Mouse (Mus musculus) heart, postnatal 0 days (tissue): ENCODE data around the gene Trpv4. TPM values are rescaled to one million over a fixed set of nuclear protein-coding genes. Genes with fewer than 3 reads are reported as not detected.
A peak's percentile ranks its signal among the peaks of the same experiment; 100 is the strongest.

ENCODE experiments used
- ATAC-seq: fragments of 200-750 bp; cut with Nextera tagmentation; 2 replicates; pipeline ENCODE4 v1.8.0; 2017; ENCODE audit warnings: low read depth, moderate number of reproducible peaks, moderate library complexity; ENCODE audit not compliant: insufficient read depth
- DNase-seq: peaks from one replicate; pipeline ENCODE4 v3.0.0-alpha.2; 2016; ENCODE audit warnings: low spot score
- H3K27ac ChIP-seq: fragments of 300-500 bp; sonication (generic); 2 replicates; pipeline ENCODE4 v1.5.1; 2014; ENCODE audit warnings: low read depth, mild to moderate bottlenecking
- H3K27me3 ChIP-seq: fragments of 300-500 bp; sonication (generic); 2 replicates; pipeline ENCODE4 v1.6.1; 2014; ENCODE audit warnings: low read length, mixed read lengths; ENCODE audit not compliant: control insufficient read depth, insufficient read depth
- H3K36me3 ChIP-seq: fragments of 300-500 bp; sonication (generic); replicated peaks from 2 replicates; pipeline ENCODE4 v1.6.1; 2014; ENCODE audit warnings: low read length, mixed read lengths; ENCODE audit not compliant: control insufficient read depth, insufficient read depth
- H3K4me1 ChIP-seq: fragments of 300-500 bp; sonication (generic); 2 replicates; pipeline ENCODE4 v1.6.1; 2014; ENCODE audit warnings: antibody characterized with exemption; ENCODE audit not compliant: control insufficient read depth, insufficient read depth
- H3K4me2 ChIP-seq: fragments of 300-500 bp; sonication (generic); 2 replicates; pipeline ENCODE4 v1.6.1; 2014; ENCODE audit warnings: low read depth, mild to moderate bottlenecking, low read length, moderate library complexity
- H3K4me3 ChIP-seq: fragments of 300-500 bp; sonication (generic); 2 replicates; pipeline ENCODE4 v1.5.1; 2014; ENCODE audit warnings: low read depth, low read length
- H3K9ac ChIP-seq: fragments of 300-500 bp; sonication (generic); replicated peaks from 2 replicates; pipeline ENCODE4 v1.6.1; 2014; ENCODE audit warnings: low read depth, low read length, mixed read lengths
- H3K9me3 ChIP-seq: fragments of 300-500 bp; sonication (generic); replicated peaks from 2 replicates; pipeline ENCODE4 v1.6.1; 2016; ENCODE audit warnings: low read length; ENCODE audit not compliant: control insufficient read depth
- CTCF ChIP-seq: IDR thresholded peaks from 2 replicates; pipeline ENCODE4 v1.5.1; 2016; ENCODE audit warnings: antibody characterized with exemption, control low read depth, low read depth
- EP300 ChIP-seq: IDR thresholded peaks from 2 replicates; pipeline ENCODE4 v1.6.1; 2016; ENCODE audit warnings: antibody characterized with exemption, low read depth
- WGBS: fragments of 180-500 bp; shearing (Covaris S2); extraction: QIAGEN DNeasy Blood & Tissue Kit; methylation state at CpG from one replicate; pipeline ENCODE4 v1.1.7; 2014; 5-methylcytosine and 5-hydroxymethylcytosine counted together
- polyA plus RNA-seq: library from polyadenylated mRNA; unstranded; fragments of >200 nt; fragmentation: Nextera tagmentation; extraction: Ambion mirVana; gene quantifications from 2 replicates; pipeline ENCODE4 v1.2.1, GENCODE M21; 2015
- total RNA-seq: library from RNA; depleted of rRNA; stranded (reverse); fragments of >200 nt; gene quantifications from 2 replicates; pipeline ENCODE4 v1.2.3, GENCODE M21; 2014; ENCODE audit warnings: low replicate concordance

Trpv4 gene
- total and polyA plus RNA-seq, 2 experiments from 2014 or later, result 0.87 to 2.3 TPM

DNA sequence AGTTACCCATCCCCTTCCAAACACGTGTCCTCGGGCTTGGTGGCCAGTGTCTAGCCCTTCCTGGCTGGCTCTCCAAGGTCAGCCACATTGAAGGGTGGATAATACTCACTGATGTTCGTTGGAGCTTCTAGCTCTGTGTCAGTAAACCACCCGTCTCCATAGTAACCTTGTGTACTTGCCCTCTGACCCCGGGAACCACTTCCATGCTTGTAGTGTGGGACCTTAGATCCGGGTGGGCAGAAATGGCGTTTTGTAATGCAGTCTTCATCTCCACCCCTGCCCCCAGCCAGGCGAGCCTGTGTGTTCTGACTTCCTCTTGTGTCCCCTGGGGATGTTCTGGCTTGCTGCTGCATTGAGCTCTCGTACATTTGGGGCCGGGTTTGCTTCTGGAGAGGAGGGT lies 61.6 kb downstream of the Trpv4 start:
- H3K4me3 ChIP-seq, result no peak overlapping the region
- H3K4me2 ChIP-seq, result peak overlapping the region; percentile 26; the same call in 1 of the 2 replicates
- no peaks in the 10 kb centered on the region for H3K36me3 ChIP-seq
- H3K27me3 ChIP-seq, result peaks cover 5% of the 10 kb centered on the region; the same call in 1 of the 2 replicates
- peak overlapping the region; percentile 61; the same call in 1 of the 2 replicates for H3K27ac ChIP-seq
- peak; percentile 47; the same call in 1 of the 2 replicates for ATAC-seq
- no peak for DNase-seq
- H3K4me1 ChIP-seq, result peaks cover 31% of the 10 kb centered on the region
- H3K9me3 ChIP-seq, result no peaks in the 10 kb centered on the region
- 27% methylated on average over 10 of the region's 10 CpGs for WGBS
- TF ChIP-seq CTCF (no peak), EP300 (no peak)
- no peak overlapping the region for H3K9ac ChIP-seq

DNA sequence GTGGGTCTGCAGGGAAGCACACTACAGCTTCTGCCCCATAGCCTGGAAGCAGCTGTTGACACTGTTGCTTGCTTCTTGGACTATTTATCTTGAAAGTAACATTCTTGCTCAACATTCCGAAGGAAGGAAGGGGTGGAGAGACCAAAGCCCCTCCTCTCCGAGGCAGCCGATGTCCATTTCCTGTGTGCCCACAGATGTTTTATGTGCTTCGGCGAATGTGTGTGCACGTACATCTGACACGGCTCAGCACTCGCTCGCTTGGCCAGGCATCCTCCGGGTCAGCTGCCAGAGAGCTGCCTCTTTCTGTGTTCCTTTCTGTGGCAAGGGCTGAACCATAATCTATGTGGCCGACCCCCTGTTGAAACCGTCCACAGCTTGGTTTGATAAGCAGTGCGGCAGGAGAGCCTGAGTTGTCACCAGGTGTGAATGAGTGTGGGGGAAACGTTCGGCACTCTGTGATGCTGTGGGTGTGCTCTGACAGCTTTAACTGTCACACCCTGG lies 63.4 kb downstream of the Trpv4 start:
- Histone ChIP-seq H3K4me2 (peak overlapping the region; percentile 52), H3K9ac (no peak overlapping the region), H3K36me3 (no peaks in the 10 kb centered on the region), H3K9me3 (no peaks in the 10 kb centered on the region), H3K27me3 (peaks cover 8% of the 10 kb centered on the region; the same call in 1 of the 2 replicates), H3K4me3 (no peak overlapping the region), H3K4me1 (peaks cover 41% of the 10 kb centered on the region), H3K27ac (peak overlapping the region; percentile 83)
- 15% methylated on average over 15 of the region's 15 CpGs for WGBS
- ATAC-seq, result peak; percentile 59
- TF ChIP-seq CTCF, result no peak
- TF ChIP-seq EP300, result no peak
- DNase-seq, result peak; percentile 71

DNA sequence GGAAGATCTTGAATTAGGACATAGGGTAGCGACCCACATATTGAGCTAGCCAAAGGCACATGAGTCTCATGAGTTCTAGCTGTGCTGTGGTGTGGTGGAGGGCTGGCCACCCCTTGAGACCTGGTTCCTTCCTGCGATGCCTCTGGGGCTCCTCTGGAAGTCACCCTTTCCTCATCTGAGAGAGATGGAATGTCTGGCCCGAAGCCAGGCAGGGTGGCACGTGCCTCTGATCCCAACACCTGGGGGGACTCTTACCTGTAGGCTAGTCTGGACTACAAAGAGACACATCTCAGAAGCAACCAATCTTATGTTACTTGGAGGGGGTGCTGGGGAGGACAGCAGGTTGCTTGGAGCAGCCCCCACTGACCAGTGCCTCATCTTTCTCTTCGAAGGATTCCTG lies 64.3 kb downstream of the Trpv4 start:
- peak overlapping the region; percentile 52 for H3K4me2 ChIP-seq
- H3K27me3 ChIP-seq, result peaks cover 8% of the 10 kb centered on the region; the same call in 1 of the 2 replicates
- TF ChIP-seq EP300, result no peak
- no peak for TF ChIP-seq CTCF
- H3K4me1 ChIP-seq, result peaks cover 41% of the 10 kb centered on the region
- H3K9ac ChIP-seq, result no peak overlapping the region
- WGBS, result 54% methylated on average over 5 of the region's 5 CpGs
- H3K4me3 ChIP-seq, result no peak overlapping the region
- ATAC-seq (no peak), DNase-seq (no peak)
- H3K27ac ChIP-seq, result peak overlapping the region; percentile 83
- H3K36me3 ChIP-seq, result no peaks in the 10 kb centered on the region
- H3K9me3 ChIP-seq, result no peaks in the 10 kb centered on the region

- no peak overlapping the region for H3K9ac ChIP-seq
- peaks cover 8% of the 10 kb centered on the region; the same call in 1 of the 2 replicates for H3K27me3 ChIP-seq
- no peak overlapping the region for H3K4me3 ChIP-seq
- 72% methylated on average over 12 of the region's 12 CpGs for WGBS
- ATAC-seq (no peak), DNase-seq (no peak)
- H3K36me3 ChIP-seq, result no peaks in the 10 kb centered on the region
- no peak overlapping the region for H3K4me2 ChIP-seq
- H3K4me1 ChIP-seq, result peaks cover 41% of the 10 kb centered on the region
- H3K9me3 ChIP-seq, result no peaks in the 10 kb centered on the region
- no peak for TF ChIP-seq EP300
- TF ChIP-seq CTCF, result no peak
- H3K27ac ChIP-seq, result no peak overlapping the region
Measured at GRCm38 (mm10) chr5:114593161-114593821, 64.9 kb downstream of the Trpv4 start.

GRCm38 (mm10) chr5:114592463-114593160 lies 65.6 kb downstream of the Trpv4 start:
- H3K4me1 ChIP-seq, result peaks cover 41% of the 10 kb centered on the region
- no peak for DNase-seq
- no peaks in the 10 kb centered on the region for H3K36me3 ChIP-seq
- H3K4me2 ChIP-seq, result no peak overlapping the region
- peaks cover 8% of the 10 kb centered on the region; the same call in 1 of the 2 replicates for H3K27me3 ChIP-seq
- no peak overlapping the region for H3K4me3 ChIP-seq
- no peak for ATAC-seq
- TF ChIP-seq CTCF (no peak), EP300 (no peak)
- 70% methylated on average over 19 of the region's 19 CpGs for WGBS
- H3K9ac ChIP-seq, result no peak overlapping the region
- H3K9me3 ChIP-seq, result no peaks in the 10 kb centered on the region
- H3K27ac ChIP-seq, result no peak overlapping the region
